Mouse (Mus musculus): ENCODE data around the gene Vipr1. TPM values are rescaled to one million over a fixed set of nuclear protein-coding genes. Genes with fewer than 3 reads are reported as not detected.
"Not testable (repeated sequence)": the region's sequence is repeated elsewhere in the genome, so short reads cannot be mapped to it uniquely, and the experiment has no call there.

Gene Vipr1
- polyA plus RNA-seq (2015; fragmentation: Nextera tagmentation; extraction: Ambion mirVana): 0.47 and 0.51 TPM in 2 replicates

GRCm38 (mm10) chr9:121642401-121643181 is at the start of gene Vipr1:
Vipr1 (plus strand) TSS chr9:121642716.
- no peak within 1 kb of the TSS for H3K27ac ChIP-seq (replicated peaks)
- H3K36me3 ChIP-seq (ENCODE audit: control insufficient read depth, insufficient read depth, low read length): no peaks in the 10 kb centered on the region
- H3K4me1 ChIP-seq (replicated peaks; ENCODE audit: control insufficient read depth, insufficient read depth): no peaks in the 10 kb centered on the region
- H3K4me3 ChIP-seq (ENCODE audit: low read depth, low read length): peak within 1 kb of the TSS; percentile 49
- no peaks in the 10 kb centered on the region for H3K9me3 ChIP-seq (ENCODE audit: control insufficient read depth, low read length)
- TF ChIP-seq EP300 (optimal IDR thresholded peaks at IDR 0.05): no peak
- peak; percentile 48 for TF ChIP-seq CTCF (IDR thresholded peaks at IDR 0.05; ENCODE audit: low read depth)
- peak; percentile 82 for ATAC-seq (ENCODE audit: low FRiP score, low TSS enrichment)
- under 1% methylated on average over 65 of the region's 79 CpGs for WGBS
- peak within 1 kb of the TSS; percentile 45 for H3K9ac ChIP-seq (ENCODE audit: low read length)
- peak within 1 kb of the TSS; percentile 84 for H3K4me2 ChIP-seq (replicated peaks; ENCODE audit: low read depth)
- peak; percentile 84 for DNase-seq (ENCODE audit: low spot score)
- peaks cover 2% of the 10 kb centered on the region; the same call in 1 of the 2 replicates for H3K27me3 ChIP-seq (ENCODE audit: control insufficient read depth, insufficient read depth, low read length)

GRCm38 (mm10) chr9:121592948-121593550 is 49.5 kb upstream of the Vipr1 start:
- Histone ChIP-seq H3K27ac (replicated peaks) (no peak overlapping the region), H3K9me3 (ENCODE audit: control insufficient read depth, low read length) (no peaks in the 10 kb centered on the region), H3K36me3 (ENCODE audit: control insufficient read depth, insufficient read depth, low read length) (no peaks in the 10 kb centered on the region), H3K4me1 (replicated peaks; ENCODE audit: control insufficient read depth, insufficient read depth) (no peaks in the 10 kb centered on the region), H3K4me2 (replicated peaks; ENCODE audit: low read depth) (no peak overlapping the region), H3K27me3 (ENCODE audit: control insufficient read depth, insufficient read depth, low read length) (no peaks in the 10 kb centered on the region), H3K9ac (ENCODE audit: low read length) (no peak overlapping the region), H3K4me3 (ENCODE audit: low read depth, low read length) (no peak overlapping the region)
- DNase-seq (ENCODE audit: low spot score) (no peak), ATAC-seq (ENCODE audit: low FRiP score, low TSS enrichment) (no peak)
- TF ChIP-seq CTCF (IDR thresholded peaks at IDR 0.05; ENCODE audit: low read depth) (no peak), EP300 (optimal IDR thresholded peaks at IDR 0.05) (no peak)
- 62% methylated on average over 13 of the region's 13 CpGs for WGBS

GRCm38 (mm10) chr9:121593768-121594167 is 48.7 kb upstream of the Vipr1 start:
- H3K4me2 ChIP-seq (replicated peaks; ENCODE audit: low read depth); H3K9ac ChIP-seq (ENCODE audit: low read length); H3K4me1 ChIP-seq (replicated peaks; ENCODE audit: control insufficient read depth, insufficient read depth); ATAC-seq (ENCODE audit: low FRiP score, low TSS enrichment); H3K27me3 ChIP-seq (ENCODE audit: control insufficient read depth, insufficient read depth, low read length); H3K9me3 ChIP-seq (ENCODE audit: control insufficient read depth, low read length); DNase-seq (ENCODE audit: low spot score); H3K4me3 ChIP-seq (ENCODE audit: low read depth, low read length); H3K27ac ChIP-seq (replicated peaks); H3K36me3 ChIP-seq (ENCODE audit: control insufficient read depth, insufficient read depth, low read length): not testable (repeated sequence)
- 86% methylated on average over 3 of the region's 3 CpGs for WGBS

GRCm38 (mm10) chr9:121594771-121595170 is 47.7 kb upstream of the Vipr1 start:
- 57% methylated on average over 4 of the region's 4 CpGs for WGBS
- Histone ChIP-seq H3K9me3 (ENCODE audit: control insufficient read depth, low read length) (no peaks in the 10 kb centered on the region), H3K4me1 (replicated peaks; ENCODE audit: control insufficient read depth, insufficient read depth) (no peaks in the 10 kb centered on the region), H3K9ac (ENCODE audit: low read length) (no peak overlapping the region), H3K27me3 (ENCODE audit: control insufficient read depth, insufficient read depth, low read length) (no peaks in the 10 kb centered on the region), H3K36me3 (ENCODE audit: control insufficient read depth, insufficient read depth, low read length) (no peaks in the 10 kb centered on the region), H3K4me3 (ENCODE audit: low read depth, low read length) (no peak overlapping the region), H3K27ac (replicated peaks) (no peak overlapping the region), H3K4me2 (replicated peaks; ENCODE audit: low read depth) (no peak overlapping the region)
- TF ChIP-seq CTCF (IDR thresholded peaks at IDR 0.05; ENCODE audit: low read depth) (no peak), EP300 (optimal IDR thresholded peaks at IDR 0.05) (no peak)
- ATAC-seq (ENCODE audit: low FRiP score, low TSS enrichment) (no peak), DNase-seq (ENCODE audit: low spot score) (no peak)

GRCm38 (mm10) chr9:121598106-121598505 is 44.4 kb upstream of the Vipr1 start:
- Histone ChIP-seq H3K36me3 (ENCODE audit: control insufficient read depth, insufficient read depth, low read length) (no peaks in the 10 kb centered on the region), H3K4me1 (replicated peaks; ENCODE audit: control insufficient read depth, insufficient read depth) (no peaks in the 10 kb centered on the region), H3K27ac (replicated peaks) (no peak overlapping the region), H3K27me3 (ENCODE audit: control insufficient read depth, insufficient read depth, low read length) (no peaks in the 10 kb centered on the region), H3K9ac (ENCODE audit: low read length) (no peak overlapping the region), H3K4me2 (replicated peaks; ENCODE audit: low read depth) (no peak overlapping the region), H3K9me3 (ENCODE audit: control insufficient read depth, low read length) (no peaks in the 10 kb centered on the region), H3K4me3 (ENCODE audit: low read depth, low read length) (no peak overlapping the region)
- WGBS: 68% methylated on average over 2 of the region's 2 CpGs
- TF ChIP-seq CTCF (IDR thresholded peaks at IDR 0.05; ENCODE audit: low read depth) (no peak), EP300 (optimal IDR thresholded peaks at IDR 0.05) (no peak)
- DNase-seq (ENCODE audit: low spot score) (no peak), ATAC-seq (ENCODE audit: low FRiP score, low TSS enrichment) (no peak)

- H3K9ac ChIP-seq (ENCODE audit: low read length): no peak overlapping the region
- DNase-seq (ENCODE audit: low spot score) (no peak), ATAC-seq (ENCODE audit: low FRiP score, low TSS enrichment) (no peak)
- H3K27me3 ChIP-seq (ENCODE audit: control insufficient read depth, insufficient read depth, low read length): no peaks in the 10 kb centered on the region
- H3K4me1 ChIP-seq (replicated peaks; ENCODE audit: control insufficient read depth, insufficient read depth): no peaks in the 10 kb centered on the region
- WGBS: 75% methylated on average over 6 of the region's 6 CpGs
- no peaks in the 10 kb centered on the region for H3K9me3 ChIP-seq (ENCODE audit: control insufficient read depth, low read length)
- TF ChIP-seq CTCF (IDR thresholded peaks at IDR 0.05; ENCODE audit: low read depth) (no peak), EP300 (optimal IDR thresholded peaks at IDR 0.05) (no peak)
- H3K4me2 ChIP-seq (replicated peaks; ENCODE audit: low read depth): no peak overlapping the region
- no peak overlapping the region for H3K27ac ChIP-seq (replicated peaks)
- H3K4me3 ChIP-seq (ENCODE audit: low read depth, low read length): no peak overlapping the region
- no peaks in the 10 kb centered on the region for H3K36me3 ChIP-seq (ENCODE audit: control insufficient read depth, insufficient read depth, low read length)
These were observed 43.0 kb upstream of the Vipr1 start for GRCm38 (mm10) chr9:121599551-121599950.

Data from stomach, postnatal 0 days (tissue).